Mouse (Mus musculus): ENCODE measurements around the gene Olfr1348. TPM values are rescaled to one million over a fixed set of nuclear protein-coding genes. Genes with fewer than 3 reads are reported as not detected.
A peak's percentile ranks its signal among the peaks of the same experiment; 100 is the strongest.

Olfr1348 gene
- total RNA-seq (2012; rRNA removed) (not detected in 2 replicates), total RNA-seq (2014; rRNA removed) (not detected in 2 replicates), polyA plus RNA-seq (2012; ENCODE audit: insufficient read length, low read depth) (not detected in 2 replicates)

DNA sequence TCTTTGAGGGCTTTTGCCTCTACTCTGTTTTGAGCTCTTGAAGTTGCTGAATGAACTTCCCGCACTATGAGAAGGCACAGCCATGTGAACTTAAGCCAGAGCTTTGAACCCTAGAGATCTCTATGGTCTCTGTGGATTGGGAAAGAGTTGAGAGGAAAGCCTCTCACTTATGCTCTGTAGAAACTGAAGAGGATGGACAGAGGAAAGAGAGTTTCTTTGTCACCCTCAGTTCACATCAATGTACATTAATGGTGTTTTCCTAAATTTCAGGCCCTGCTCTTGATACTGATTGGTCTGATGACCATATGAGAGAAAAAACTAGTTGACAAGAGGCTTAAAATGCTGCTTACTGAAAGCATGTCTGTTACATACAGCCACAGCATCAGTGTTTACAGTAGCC lies at the start of gene Olfr1348:
Gene Olfr1348, minus strand, starts transcription at position 101 of the 400 bp plus-strand sequence.
- no peak within 1 kb of the TSS for H3K4me3 ChIP-seq (replicated peaks in 1 of 3; ENCODE audit: low read depth in 2 of 3, low read length in 2 of 3, poor library complexity in 1 of 3)
- dilution Hi-C loops (cut with MboI; ENCODE audit: extremely low pct_ligation_motif_present, extremely low pct_unique_long_range_greater_than_20kb, low sequenced_read_pairs) (no loop called here), in situ Hi-C loops (cut with MboI; ENCODE audit: low pct_ligation_motif_present, low pct_unique_long_range_greater_than_20kb, low sequenced_read_pairs) (no loop called here)
- DNase-seq (ENCODE audit: extremely low read depth), result no peak
- no peak within 1 kb of the TSS for H3K4me2 ChIP-seq (ENCODE audit: insufficient read depth, low read depth, poor library complexity, severe bottlenecking)
- no peaks in the 10 kb centered on the region for H3K36me3 ChIP-seq (replicated peaks in 1 of 2; ENCODE audit: control insufficient read depth in 1 of 2, insufficient read depth in 1 of 2, low read length in 1 of 2)
- H3K27me3 ChIP-seq (replicated peaks), result no peaks in the 10 kb centered on the region
- H3K4me1 ChIP-seq (ENCODE audit: control insufficient read depth in 1 of 2, insufficient read depth in 2 of 2), result no peaks in the 10 kb centered on the region
- TF ChIP-seq MAZ (IDR thresholded peaks at IDR 0.05; ENCODE audit: low read depth, low read length), result no peak
- TF ChIP-seq CHD1 (IDR thresholded peaks at IDR 0.05; ENCODE audit: low read depth, low read length), result no peak
- TF ChIP-seq JUND (conservative IDR thresholded peaks at IDR 0.05; ENCODE audit: low read depth, low read length), result no peak
- TF ChIP-seq POLR2A (IDR thresholded peaks at IDR 0.05; ENCODE audit: low read depth, low read length), result no peak
- H3K27ac ChIP-seq (ENCODE audit: insufficient read depth, low read depth), result no peak within 1 kb of the TSS
- peaks cover 39% of the 10 kb centered on the region for H3K9me3 ChIP-seq (replicated peaks; ENCODE audit: low read length)
- H3K79me2 ChIP-seq (replicated peaks; ENCODE audit: control insufficient read depth, extremely low read depth, insufficient read depth, poor library complexity, severe bottlenecking), result no peaks in the 10 kb centered on the region
- no peak within 1 kb of the TSS for H3K9ac ChIP-seq (ENCODE audit: insufficient read depth, low read depth)

DNA sequence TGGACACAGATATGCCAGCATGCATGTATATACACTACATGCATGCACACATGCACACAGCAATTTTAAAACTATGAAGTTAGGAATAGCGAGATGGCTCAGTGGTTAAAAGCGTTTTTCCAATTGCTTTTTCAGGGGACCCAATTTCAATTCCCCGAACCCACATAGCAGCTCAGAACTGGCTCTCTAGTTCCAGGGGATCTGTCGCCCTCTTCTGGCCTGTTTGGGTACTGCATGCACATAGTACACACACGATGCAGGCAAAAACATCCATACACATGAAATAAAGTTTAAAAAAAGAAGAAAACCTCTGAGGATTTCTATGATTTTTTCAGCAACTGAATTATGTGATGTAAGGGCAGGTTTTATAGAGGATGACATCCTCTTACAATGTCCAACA lies 17.6 kb upstream of the Olfr1348 start:
- no peak for TF ChIP-seq POLR2A (IDR thresholded peaks at IDR 0.05; ENCODE audit: low read depth, low read length)
- peak; percentile 10; the same call in 1 of the 2 replicates for TF ChIP-seq SMC3 (IDR thresholded peaks at IDR 0.05; ENCODE audit: low read depth, low read length)
- no peak for TF ChIP-seq JUND (conservative IDR thresholded peaks at IDR 0.05; ENCODE audit: low read depth, low read length)
- TF ChIP-seq CTCF (conservative IDR thresholded peaks at IDR 0.05 in 1 of 2, IDR thresholded peaks at IDR 0.05 in 1 of 2; ENCODE audit: low read depth in 2 of 2, low read length in 2 of 2), result peak; percentile 22 to 42; a peak in 3 of 4 replicates
- TF ChIP-seq POLR2AphosphoS2 (IDR thresholded peaks at IDR 0.05; ENCODE audit: low read depth, low read length), result no peak
- no peak for TF ChIP-seq MAX (IDR thresholded peaks at IDR 0.05; ENCODE audit: low read length)
- TF ChIP-seq ZNF384 (IDR thresholded peaks at IDR 0.05; ENCODE audit: low read depth, low read length), result no peak
- TF ChIP-seq ZMIZ1 (IDR thresholded peaks at IDR 0.05; ENCODE audit: low read depth, low read length), result no peak
- no peak overlapping the region for H3K27ac ChIP-seq (ENCODE audit: insufficient read depth, low read depth)
- H3K79me2 ChIP-seq (replicated peaks; ENCODE audit: control insufficient read depth, extremely low read depth, insufficient read depth, poor library complexity, severe bottlenecking), result no peaks in the 10 kb centered on the region
- H3K36me3 ChIP-seq (replicated peaks in 1 of 2; ENCODE audit: control insufficient read depth in 1 of 2, insufficient read depth in 1 of 2, low read length in 1 of 2), result no peaks in the 10 kb centered on the region
- H3K9ac ChIP-seq (ENCODE audit: insufficient read depth, low read depth), result no peak overlapping the region
- no peak for DNase-seq (ENCODE audit: extremely low read depth)
- no peaks in the 10 kb centered on the region for H3K27me3 ChIP-seq (replicated peaks)
- in situ Hi-C loops (cut with MboI; ENCODE audit: low pct_ligation_motif_present, low pct_unique_long_range_greater_than_20kb, low sequenced_read_pairs) (no loop called here), dilution Hi-C loops (cut with MboI; ENCODE audit: extremely low pct_ligation_motif_present, extremely low pct_unique_long_range_greater_than_20kb, low sequenced_read_pairs) (no loop called here)
- no peak overlapping the region for H3K4me2 ChIP-seq (ENCODE audit: insufficient read depth, low read depth, poor library complexity, severe bottlenecking)
- H3K4me1 ChIP-seq (ENCODE audit: control insufficient read depth in 1 of 2, insufficient read depth in 2 of 2), result no peaks in the 10 kb centered on the region
- H3K4me3 ChIP-seq (replicated peaks in 1 of 3; ENCODE audit: low read depth in 2 of 3, low read length in 2 of 3, poor library complexity in 1 of 3), result no peak overlapping the region
- H3K9me3 ChIP-seq (replicated peaks; ENCODE audit: low read length), result peaks cover 61% of the 10 kb centered on the region

DNA sequence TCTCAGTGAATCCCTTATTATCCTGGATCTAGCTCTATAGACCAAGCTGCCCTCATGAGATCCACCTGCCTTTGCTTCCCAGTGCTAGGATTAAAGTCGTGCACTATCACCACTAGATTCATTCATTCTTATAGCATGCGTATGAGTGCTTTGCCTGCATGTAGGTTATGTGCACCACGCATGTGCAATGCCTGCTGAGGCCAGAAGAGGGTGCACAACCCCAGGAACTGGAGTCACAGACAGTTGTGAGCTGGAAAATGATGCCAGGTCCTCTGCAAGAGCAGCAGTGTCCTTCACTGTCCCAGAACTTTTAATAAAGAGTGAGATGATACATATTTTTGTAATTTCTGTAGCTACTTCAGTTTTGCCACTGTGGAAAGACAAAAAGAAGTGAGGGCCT lies 16.5 kb upstream of the Olfr1348 start:
- Histone ChIP-seq H3K4me2 (ENCODE audit: insufficient read depth, low read depth, poor library complexity, severe bottlenecking) (no peak overlapping the region), H3K4me3 (replicated peaks in 1 of 3; ENCODE audit: low read depth in 2 of 3, low read length in 2 of 3, poor library complexity in 1 of 3) (no peak overlapping the region), H3K9me3 (replicated peaks; ENCODE audit: low read length) (peaks cover 64% of the 10 kb centered on the region), H3K4me1 (ENCODE audit: control insufficient read depth in 1 of 2, insufficient read depth in 2 of 2) (no peaks in the 10 kb centered on the region), H3K27ac (ENCODE audit: insufficient read depth, low read depth) (no peak overlapping the region), H3K27me3 (replicated peaks) (no peaks in the 10 kb centered on the region), H3K9ac (ENCODE audit: insufficient read depth, low read depth) (no peak overlapping the region), H3K79me2 (replicated peaks; ENCODE audit: control insufficient read depth, extremely low read depth, insufficient read depth, poor library complexity, severe bottlenecking) (no peaks in the 10 kb centered on the region), H3K36me3 (replicated peaks in 1 of 2; ENCODE audit: control insufficient read depth in 1 of 2, insufficient read depth in 1 of 2, low read length in 1 of 2) (no peaks in the 10 kb centered on the region)
- TF ChIP-seq KAT2A (IDR thresholded peaks at IDR 0.05; ENCODE audit: insufficient replicate concordance, low read length) (no peak), CTCF (conservative IDR thresholded peaks at IDR 0.05 in 1 of 2, IDR thresholded peaks at IDR 0.05 in 1 of 2; ENCODE audit: low read depth in 2 of 2, low read length in 2 of 2) (peak in 1 of 2 experiments; percentile 27; a peak in 1 of 4 replicates)
- in situ Hi-C loops (cut with MboI; ENCODE audit: low pct_ligation_motif_present, low pct_unique_long_range_greater_than_20kb, low sequenced_read_pairs) (no loop called here), dilution Hi-C loops (cut with MboI; ENCODE audit: extremely low pct_ligation_motif_present, extremely low pct_unique_long_range_greater_than_20kb, low sequenced_read_pairs) (no loop called here)
- DNase-seq (ENCODE audit: extremely low read depth), result peak; percentile 1

All from CH12.LX (cell line).